ENCODE assay signal across 8 mouse cellular contexts in the genomic region with DNA sequence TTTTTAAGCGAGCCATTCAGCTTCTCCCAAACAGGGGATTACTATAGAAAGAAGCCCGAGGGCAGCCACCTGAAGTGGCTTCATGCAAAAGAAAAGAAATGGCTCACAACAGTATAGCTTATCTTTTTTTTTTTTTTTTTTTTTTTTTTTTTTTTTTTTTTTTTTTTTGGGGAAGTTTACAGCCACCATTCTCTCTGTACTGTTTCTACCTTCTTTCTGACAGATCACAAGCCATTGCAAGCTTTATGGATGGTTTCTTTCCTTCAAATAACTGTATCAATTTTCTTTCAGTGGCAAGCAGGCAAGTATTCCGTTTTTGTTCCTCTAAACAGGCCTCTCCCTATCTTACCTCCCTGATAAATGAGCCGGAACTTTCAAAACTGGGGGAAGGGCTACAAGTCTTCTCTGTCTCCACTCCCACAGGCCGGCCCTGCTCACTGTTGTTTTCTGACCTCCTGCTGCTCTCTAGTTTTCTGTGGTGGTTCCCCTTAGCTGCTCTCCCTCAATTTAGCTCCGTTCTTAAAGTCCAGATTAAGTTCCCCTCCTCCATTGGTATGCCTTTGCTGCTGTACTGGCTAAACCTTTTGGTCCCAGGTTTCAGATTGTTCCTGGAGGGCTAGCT. TPM values are rescaled to one million over a fixed set of nuclear protein-coding genes. Genes with fewer than 3 reads are reported as not detected.
DNase-seq lines count a peak whose midpoint lies in the region; ATAC-seq and TF ChIP-seq lines count a peak whose summit lies in the region.

No protein-coding gene starts in this region.

- WGBS in lung, embryonic 15.5 days: 33% methylated on average over 6 of the region's 6 CpGs
- WGBS in lung, postnatal 0 days: 33% methylated on average over 6 of the region's 6 CpGs
- WGBS in hindbrain, embryonic 13.5 days: 5% methylated on average over 6 of the region's 6 CpGs
- WGBS in liver, embryonic 15.5 days (ENCODE audit: insufficient replicate concordance): 13% methylated on average over 6 of the region's 6 CpGs

- no peaks in the 10 kb centered on the region for H3K9me3 ChIP-seq in lung, embryonic 15.5 days
- H3K9me3 ChIP-seq in lung, postnatal 0 days (ENCODE audit: low read length): no peaks in the 10 kb centered on the region
- no peaks in the 10 kb centered on the region for H3K9me3 ChIP-seq in hindbrain, embryonic 13.5 days
- H3K9me3 ChIP-seq in liver, embryonic 15.5 days (replicated peaks): no peaks in the 10 kb centered on the region

- TF ChIP-seq CTCF in lung, postnatal 0 days (IDR thresholded peaks at IDR 0.05): no peak

- no peak overlapping the region for H3K4me3 ChIP-seq in lung, embryonic 15.5 days
- H3K4me3 ChIP-seq in lung, postnatal 0 days (ENCODE audit: low read depth, low read length): no peak overlapping the region
- H3K4me3 ChIP-seq in hindbrain, embryonic 13.5 days: peak overlapping the region; percentile 85; the same call in 1 of the 2 replicates
- H3K4me3 ChIP-seq in liver, embryonic 15.5 days (replicated peaks): no peak overlapping the region

- no peaks in the 10 kb centered on the region for H3K27me3 ChIP-seq in lung, embryonic 15.5 days
- H3K27me3 ChIP-seq in lung, postnatal 0 days (replicated peaks; ENCODE audit: insufficient read depth, low read length): no peaks in the 10 kb centered on the region
- H3K27me3 ChIP-seq in hindbrain, embryonic 13.5 days: no peaks in the 10 kb centered on the region
- peaks cover 48% of the 10 kb centered on the region for H3K27me3 ChIP-seq in liver, embryonic 15.5 days

- H3K27ac ChIP-seq in lung, embryonic 15.5 days: peak overlapping the region; percentile 15; the same call in 1 of the 2 replicates
- no peak overlapping the region for H3K27ac ChIP-seq in lung, postnatal 0 days (ENCODE audit: low read length)
- peak overlapping the region; percentile 74 for H3K27ac ChIP-seq in hindbrain, embryonic 13.5 days
- H3K27ac ChIP-seq in liver, embryonic 15.5 days (replicated peaks): no peak overlapping the region

- no peak for TF ChIP-seq EP300 in lung, postnatal 0 days (IDR thresholded peaks at IDR 0.05)

- DNase-seq in lung, postnatal 0 days (ENCODE audit: low spot score): no peak
- DNase-seq in testis, postnatal 14 days (ENCODE audit: low spot score): peak; percentile 69
- no peak for DNase-seq in gastrocnemius, postnatal 10 days
- no peak for DNase-seq in layer of hippocampus, adult 9-11 months
- no peak for DNase-seq in spleen, postnatal 4 days (ENCODE audit: low spot score in 2 of 2)

- H3K9ac ChIP-seq in lung, embryonic 15.5 days: no peak overlapping the region
- H3K9ac ChIP-seq in lung, postnatal 0 days (replicated peaks; ENCODE audit: low read depth): no peak overlapping the region
- H3K9ac ChIP-seq in hindbrain, embryonic 13.5 days: no peak overlapping the region
- H3K9ac ChIP-seq in liver, embryonic 15.5 days: no peak overlapping the region

- H3K36me3 ChIP-seq in lung, embryonic 15.5 days: no peaks in the 10 kb centered on the region
- no peaks in the 10 kb centered on the region for H3K36me3 ChIP-seq in lung, postnatal 0 days (ENCODE audit: insufficient read depth, low read length)
- no peaks in the 10 kb centered on the region for H3K36me3 ChIP-seq in hindbrain, embryonic 13.5 days
- H3K36me3 ChIP-seq in liver, embryonic 15.5 days (replicated peaks): no peaks in the 10 kb centered on the region

- no peak for ATAC-seq in lung, embryonic 15.5 days (ENCODE audit: borderline replicate concordance, extremely low read depth, low FRiP score, low TSS enrichment)
- no peak for ATAC-seq in lung, postnatal 0 days
- ATAC-seq in hindbrain, embryonic 13.5 days (ENCODE audit: low FRiP score): no peak
- no peak for ATAC-seq in liver, embryonic 15.5 days (ENCODE audit: insufficient read depth)

- H3K4me2 ChIP-seq in lung, embryonic 15.5 days: peak overlapping the region; percentile 86
- no peak overlapping the region for H3K4me2 ChIP-seq in lung, postnatal 0 days (replicated peaks; ENCODE audit: low read depth, low read length)
- peak overlapping the region; percentile 94 for H3K4me2 ChIP-seq in hindbrain, embryonic 13.5 days
- peak overlapping the region; percentile 96 for H3K4me2 ChIP-seq in liver, embryonic 15.5 days

- H3K4me1 ChIP-seq in lung, embryonic 15.5 days: peaks cover 36% of the 10 kb centered on the region
- H3K4me1 ChIP-seq in lung, postnatal 0 days (ENCODE audit: insufficient read depth, low read depth, low read length): 0 out of 2 replicates have a peak, but pooled peaks cover 4% of the 10 kb centered on the region
- peaks cover 37% of the 10 kb centered on the region for H3K4me1 ChIP-seq in hindbrain, embryonic 13.5 days (replicated peaks)
- peaks cover 34% of the 10 kb centered on the region for H3K4me1 ChIP-seq in liver, embryonic 15.5 days (replicated peaks)

RNA-seq across cellular contexts. Expression of gene Ptpn13, which starts 1.6 kb away (rescaled TPM):
- polyA plus RNA-seq in lung, embryonic 15.5 days (2015; fragmentation: Nextera tagmentation; extraction: Ambion mirVana): 12.1 and 14.0 TPM in 2 replicates
- polyA plus RNA-seq in lung, postnatal 0 days (2015; fragmentation: Nextera tagmentation; extraction: Ambion mirVana): 8.9 and 9.4 TPM in 2 replicates
- 6.4 and 7.5 TPM in 2 replicates for polyA plus RNA-seq in hindbrain, embryonic 13.5 days (2015; fragmentation: Nextera tagmentation; extraction: Ambion mirVana)
- 0.55 and 0.76 TPM in 2 replicates for polyA plus RNA-seq in liver, embryonic 15.5 days (2015; fragmentation: Nextera tagmentation; extraction: Ambion mirVana)
- 1 to 10 TPM; 6.4 to 8.1 TPM for total RNA-seq in gastrocnemius, postnatal 10 days (2021)

Comparison
In these comparisons a context has a peak if more than half of its experiments do, and no peak if none do; other contexts are left out.
1. H3K27ac ChIP-seq: peak in lung, embryonic 15.5 days (single experiment) and hindbrain, embryonic 13.5 days (single experiment); none in lung, postnatal 0 days (single experiment) and liver, embryonic 15.5 days (single experiment).